Comparison of ENCODE assay signal across 8 mouse cellular contexts in genomic region chr7:99965020-99965841, GRCm38 (mm10). TPM values are rescaled to one million over a fixed set of nuclear protein-coding genes. Genes with fewer than 3 reads are reported as not detected.
DNase-seq lines count a peak whose midpoint lies in the region; ATAC-seq and TF ChIP-seq lines count a peak whose summit lies in the region.

No protein-coding gene starts in this region.

- no peaks in the 10 kb centered on the region for H3K27me3 ChIP-seq in heart, postnatal 0 days (ENCODE audit: control insufficient read depth, insufficient read depth, low read length)
- H3K27me3 ChIP-seq in midbrain, embryonic 16.5 days (ENCODE audit: control insufficient read depth, insufficient read depth, low read depth, low read length), result no peaks in the 10 kb centered on the region

- H3K9ac ChIP-seq in heart, postnatal 0 days (replicated peaks; ENCODE audit: low read depth, low read length), result no peak overlapping the region
- peak overlapping the region; percentile 1 for H3K9ac ChIP-seq in midbrain, embryonic 16.5 days (ENCODE audit: low read depth, low read length)

- H3K4me3 ChIP-seq in cortical plate, adult 2 months (ENCODE audit: insufficient read depth, low read length), result peak overlapping the region; percentile 44
- H3K4me3 ChIP-seq in heart, postnatal 0 days (ENCODE audit: low read depth, low read length), result no peak overlapping the region
- 0 out of 2 replicates have a peak overlapping the region, but pooled peaks have one; percentile 7 for H3K4me3 ChIP-seq in midbrain, embryonic 16.5 days (ENCODE audit: low read depth, low read length)

- TF ChIP-seq POLR2A in cortical plate, adult 2 months (IDR thresholded peaks at IDR 0.05; ENCODE audit: extremely low read depth, insufficient read depth, low read length), result peak; percentile 67

- peak overlapping the region; percentile 94 for H3K27ac ChIP-seq in cortical plate, adult 2 months (ENCODE audit: insufficient read depth, low read length)
- H3K27ac ChIP-seq in heart, postnatal 0 days (ENCODE audit: low read depth), result peak overlapping the region; percentile 65
- peak overlapping the region; percentile 89 for H3K27ac ChIP-seq in midbrain, embryonic 16.5 days (ENCODE audit: low read length)

- no peak for TF ChIP-seq CTCF in cortical plate, adult 2 months (IDR thresholded peaks at IDR 0.05; ENCODE audit: extremely low read depth, insufficient read depth, low read length)
- TF ChIP-seq CTCF in heart, postnatal 0 days (IDR thresholded peaks at IDR 0.05; ENCODE audit: low read depth), result no peak

- H3K9me3 ChIP-seq in heart, postnatal 0 days (replicated peaks; ENCODE audit: control insufficient read depth, low read length), result no peaks in the 10 kb centered on the region
- no peaks in the 10 kb centered on the region for H3K9me3 ChIP-seq in midbrain, embryonic 16.5 days (replicated peaks; ENCODE audit: control insufficient read depth, low read length, poor library complexity, severe bottlenecking)

- no peaks in the 10 kb centered on the region for H3K36me3 ChIP-seq in heart, postnatal 0 days (replicated peaks; ENCODE audit: control insufficient read depth, insufficient read depth, low read length)
- no peaks in the 10 kb centered on the region for H3K36me3 ChIP-seq in midbrain, embryonic 16.5 days (ENCODE audit: control insufficient read depth, insufficient read depth, low read length)

- 33% methylated on average over 9 of the region's 9 CpGs for WGBS in heart, postnatal 0 days
- 14% methylated on average over 9 of the region's 9 CpGs for WGBS in midbrain, embryonic 16.5 days

- H3K4me2 ChIP-seq in heart, postnatal 0 days (ENCODE audit: low read depth, low read length), result no peak overlapping the region
- H3K4me2 ChIP-seq in midbrain, embryonic 16.5 days (ENCODE audit: low read length), result peak overlapping the region; percentile 49

- ATAC-seq in heart, postnatal 0 days (ENCODE audit: insufficient read depth, low read depth), result no peak; the same call in 1 of the 2 replicates
- peak; percentile 71 for ATAC-seq in midbrain, embryonic 16.5 days

- intact Hi-C loops in heart, postnatal 25 days (cut with DNase I), result no loop called here

- peaks cover 38% of the 10 kb centered on the region for H3K4me1 ChIP-seq in cortical plate, adult 2 months (ENCODE audit: control insufficient read depth, insufficient read depth, low read length)
- peaks cover 33% of the 10 kb centered on the region for H3K4me1 ChIP-seq in heart, postnatal 0 days (ENCODE audit: control insufficient read depth, insufficient read depth)
- peaks cover 44% of the 10 kb centered on the region for H3K4me1 ChIP-seq in midbrain, embryonic 16.5 days (ENCODE audit: control insufficient read depth, insufficient read depth, low read length)

- no peak for TF ChIP-seq EP300 in heart, postnatal 0 days (IDR thresholded peaks at IDR 0.05; ENCODE audit: low read depth)

- DNase-seq in heart, adult 11 months, result peak; percentile 96
- DNase-seq in heart, postnatal 25 days (ENCODE audit: low spot score), result no peak
- DNase-seq in heart, postnatal 0 days (ENCODE audit: low spot score), result no peak
- DNase-seq in kidney, postnatal 36 days, result peak; percentile 66 to 80
- no peak for DNase-seq in B cell, adult 2 months
- no peak for DNase-seq in adrenal gland, adult 18-20 months (ENCODE audit: low spot score in 2 of 2)

RNA-seq across cellular contexts. Expression of gene Rnf169, which starts 15.0 kb away (rescaled TPM):
- 10 to 100 TPM in 1 of 2 experiments, 1 to 10 TPM in 1; 9.8 to 10.2 TPM for total RNA-seq in heart, postnatal 25 days (2021)
- polyA plus RNA-seq in cortical plate, adult 2 months (2012; rRNA removed), result 23.7 TPM in 2 replicates
- 11.0 and 11.5 TPM in 2 replicates for total RNA-seq in heart, postnatal 0 days (2014; rRNA removed; ENCODE audit: low replicate concordance)
- 2.1 and 2.3 TPM in 2 replicates for polyA plus RNA-seq in heart, postnatal 0 days (2015; fragmentation: Nextera tagmentation; extraction: Ambion mirVana)
- polyA plus RNA-seq in midbrain, embryonic 16.5 days (2015; fragmentation: Nextera tagmentation; extraction: Ambion mirVana), result 4.3 and 4.4 TPM in 2 replicates
- total RNA-seq in adrenal gland, adult 18-20 months (2021), result 10 to 100 TPM; 14.0 to 17.6 TPM

RNA-seq across cellular contexts. Expression of gene Chrdl2, which starts 40.7 kb away (rescaled TPM):
- total RNA-seq in heart, postnatal 25 days (2021), result under 1 TPM in 1 of 2 experiments, not detected in 1; 0.36 TPM
- 0.61 and 0.68 TPM in 2 replicates for polyA plus RNA-seq in cortical plate, adult 2 months (2012; rRNA removed)
- total RNA-seq in heart, postnatal 0 days (2014; rRNA removed; ENCODE audit: low replicate concordance), result not detected in 2 replicates
- polyA plus RNA-seq in heart, postnatal 0 days (2015; fragmentation: Nextera tagmentation; extraction: Ambion mirVana), result 0.12 and 0.15 TPM in 2 replicates
- 0.12 and 0.48 TPM in 2 replicates for polyA plus RNA-seq in midbrain, embryonic 16.5 days (2015; fragmentation: Nextera tagmentation; extraction: Ambion mirVana)
- total RNA-seq in adrenal gland, adult 18-20 months (2021), result not detected

Comparison
In these comparisons a context has a peak if more than half of its experiments do, and no peak if none do; other contexts are left out.
1. DNase-seq: peak in heart, adult 11 months (single experiment) and kidney, postnatal 36 days (2 of 2); none in heart, postnatal 25 days (single experiment), heart, postnatal 0 days (single experiment), B cell, adult 2 months (0 of 2) and adrenal gland, adult 18-20 months (0 of 2).
2. Peak in every context shown above with its lines, with median percentiles within 50 percentile points of each other: H3K27ac ChIP-seq.